In genomic region chr7:67412686-67413085, GRCm38 (mm10) we compare ENCODE assay signal across 16 mouse cellular contexts. TPM values are rescaled to one million over a fixed set of nuclear protein-coding genes. Genes with fewer than 3 reads are reported as not detected.
A peak's percentile ranks its signal among the peaks of the same experiment; 100 is the strongest.
DNase-seq lines count a peak whose midpoint lies in the region; ATAC-seq and TF ChIP-seq lines count a peak whose summit lies in the region.
"Had no signal": no experiment of that assay in that cellular context is flagged by ENCODE, and none has a peak within 500 bp of the region (broad histone marks: within the 10 kb centered on the region; RNA-seq: fewer than 3 reads in every experiment).

No protein-coding gene starts in this region.

- no peaks in the 10 kb centered on the region for H3K36me3 ChIP-seq in thymus, adult 2 months (ENCODE audit: control insufficient read depth, insufficient read depth, low read length)
- H3K36me3 ChIP-seq: heart, embryonic 13.5 days; liver, embryonic 13.5 days; midbrain, embryonic 10.5 days; neural tube, embryonic 15.5 days had no signal

- no peak overlapping the region; the same call in 1 of the 2 replicates for H3K27ac ChIP-seq in thymus, adult 2 months (ENCODE audit: control insufficient read depth, insufficient read depth, low read length)
- H3K27ac ChIP-seq: heart, embryonic 13.5 days; liver, embryonic 13.5 days; midbrain, embryonic 10.5 days; neural tube, embryonic 15.5 days had no signal

- ATAC-seq in erythroid progenitor cell, adult 5-6 weeks (replicated peaks; ENCODE audit: low FRiP score, poor library complexity, severe bottlenecking): no peak

- TF ChIP-seq CTCF in thymus, adult 2 months (IDR thresholded peaks at IDR 0.05; ENCODE audit: borderline replicate concordance, control insufficient read depth, extremely low read depth, insufficient read depth, low read length, poor library complexity): no peak

- 6% methylated on average over 10 of the region's 10 CpGs for WGBS in thymus, adult 2 months

- H3K4me3 ChIP-seq in thymus, adult 2 months (ENCODE audit: control insufficient read depth, insufficient read depth, low read length): no peak overlapping the region
- H3K4me3 ChIP-seq: erythroblast, embryonic 14.5 days; heart, embryonic 13.5 days; liver, embryonic 13.5 days; midbrain, embryonic 10.5 days; neural tube, embryonic 15.5 days had no signal

- H3K27me3 ChIP-seq in thymus, adult 2 months (ENCODE audit: control insufficient read depth, insufficient read depth, low read length): no peaks in the 10 kb centered on the region
- H3K27me3 ChIP-seq: heart, embryonic 13.5 days; liver, embryonic 13.5 days; neural tube, embryonic 15.5 days had no signal

- intact Hi-C loops in left cerebral cortex, postnatal 14 days (cut with DNase I): no loop called here

- DNase-seq in frontal cortex, postnatal 36 days (ENCODE audit: low spot score in 2 of 2): peak; percentile 52 to 59
- no peak for DNase-seq in frontal cortex, postnatal 14 days (ENCODE audit: low spot score in 2 of 2)
- peak; percentile 38 for DNase-seq in CD4-positive, CD25-positive, alpha-beta regulatory T cell, adult 2 months (ENCODE audit: low read depth, low spot score)
- peak; percentile 45 to 58 for DNase-seq in left cerebral cortex, postnatal 14 days (ENCODE audit: low spot score in 2 of 2)
- DNase-seq in thymus, adult 2 months: peak; percentile 70
- DNase-seq in adrenal gland, postnatal 14 days: no peak
- DNase-seq in kidney, adult 11 months: no peak
- DNase-seq: adrenal gland, adult 8-10 months; cerebellum, adult 8-10 months; liver, embryonic 13.5 days; lung, postnatal 36 days had no signal

- no peak for TF ChIP-seq POLR2A in thymus, adult 2 months (IDR thresholded peaks at IDR 0.05; ENCODE audit: control insufficient read depth, extremely low read depth, insufficient read depth, low read length, poor library complexity)

- H3K4me1 ChIP-seq in thymus, adult 2 months (replicated peaks; ENCODE audit: control insufficient read depth, insufficient read depth, low read length): peaks cover 20% of the 10 kb centered on the region
- H3K4me1 ChIP-seq: liver, embryonic 13.5 days; midbrain, embryonic 10.5 days; neural tube, embryonic 15.5 days had no signal

RNA-seq across cellular contexts. Expression of gene Mef2a, which starts 40.0 kb away (rescaled TPM):
- total RNA-seq in left cerebral cortex, postnatal 14 days (2021): 100 to 1,000 TPM; 122 to 123 TPM
- 66.6 and 75.3 TPM in 2 replicates for polyA plus RNA-seq in thymus, adult 2 months (2012; rRNA removed)
- total RNA-seq in adrenal gland, postnatal 14 days (2021): 67.5 and 69.8 TPM in 2 replicates
- total RNA-seq in erythroid progenitor cell, adult 5-6 weeks (2015; ENCODE audit: low replicate concordance): 23.5 and 39.6 TPM in 2 replicates
- total RNA-seq in erythroid progenitor cell, adult 5-6 weeks (2017; ENCODE audit: low replicate concordance): 9.9 and 12.5 TPM in 2 replicates

Comparison
In these comparisons a context has a peak if more than half of its experiments do, and no peak if none do; other contexts are left out.
1. DNase-seq: peak in frontal cortex, postnatal 36 days (2 of 2), CD4-positive, CD25-positive, alpha-beta regulatory T cell, adult 2 months (single experiment), left cerebral cortex, postnatal 14 days (2 of 2) and thymus, adult 2 months (single experiment); none in frontal cortex, postnatal 14 days (0 of 2), adrenal gland, postnatal 14 days (single experiment) and kidney, adult 11 months (single experiment).